Mouse (Mus musculus): ENCODE data around the gene Pex7.

DNA sequence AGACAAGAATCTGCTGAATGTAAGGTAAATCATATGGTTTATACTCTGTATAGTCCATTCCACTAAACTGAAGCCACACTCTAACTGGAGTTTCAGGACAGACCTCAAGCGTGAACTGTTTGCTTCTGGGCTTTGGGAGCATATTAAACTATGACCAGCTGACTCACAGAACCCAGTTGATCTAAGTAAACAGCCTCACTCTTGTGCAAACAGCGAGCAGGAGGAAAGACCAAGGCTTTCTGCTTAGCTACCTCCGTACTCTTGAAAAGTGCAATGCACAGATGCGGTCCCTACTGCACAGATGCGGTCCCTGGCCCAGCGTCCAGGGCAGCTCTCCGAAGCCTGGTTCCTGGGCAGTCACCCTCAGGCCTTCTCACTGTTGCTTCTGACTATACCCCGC is 30.2 kb downstream of the Pex7 start:
- TF ChIP-seq POLR2A (IDR thresholded peaks at IDR 0.05; ENCODE audit: borderline replicate concordance, low read depth, low read length), result no peak
- TF ChIP-seq CTCF (IDR thresholded peaks at IDR 0.05; ENCODE audit: low read depth, low read length), result no peak
